Mouse (Mus musculus) left cerebral cortex, postnatal 14 days (tissue): ENCODE measurements around the gene Galm. TPM values are rescaled to one million over a fixed set of nuclear protein-coding genes. Genes with fewer than 3 reads are reported as not detected.
"Not testable (repeated sequence)": the region's sequence is repeated elsewhere in the genome, so short reads cannot be mapped to it uniquely, and the experiment has no call there.

Experiments used
- DNase-seq, 2 experiments: peaks; one replicate each; pipeline ENCODE4 v3.0.0; 2021 to 2022; ENCODE audit warnings: low spot score in 2 of 2, mixed read lengths in 1 of 2
- intact Hi-C: fragments of 180-260 bp; cut with DNase I; formaldehyde crosslinking; loops from one replicate; pipeline ENCODE4 v1.15.1; 2025
- total RNA-seq, 2 experiments: library from RNA; stranded (reverse); gene quantifications; 2 replicates each; pipeline ENCODE4 v1.2.3; 2021

Galm gene
- total RNA-seq, 2 experiments from 2014 or later, result 2.1 to 2.5 TPM

DNA sequence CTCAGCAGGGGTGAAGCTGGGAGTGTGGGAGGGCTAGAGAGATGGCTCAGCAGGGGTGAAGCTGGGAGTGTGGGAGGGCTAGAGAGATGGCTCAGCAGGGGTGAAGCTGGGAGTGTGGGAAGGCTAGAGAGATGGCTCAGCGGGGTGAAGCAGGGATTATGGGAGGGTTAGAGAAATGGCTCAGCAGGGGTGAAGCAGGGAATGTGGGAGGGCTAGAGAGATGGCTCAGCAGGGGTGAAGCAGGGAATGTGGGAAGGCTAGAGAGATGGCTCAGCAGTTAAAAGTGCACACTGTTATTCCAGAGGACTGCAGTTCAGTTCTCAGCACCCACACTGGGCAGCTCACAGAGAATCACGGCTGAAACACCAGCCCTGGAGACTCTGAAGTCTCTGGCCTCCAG is 26.4 kb downstream of the Galm start:
- DNase-seq, result no peak
- intact Hi-C loops, result no loop called here

DNA sequence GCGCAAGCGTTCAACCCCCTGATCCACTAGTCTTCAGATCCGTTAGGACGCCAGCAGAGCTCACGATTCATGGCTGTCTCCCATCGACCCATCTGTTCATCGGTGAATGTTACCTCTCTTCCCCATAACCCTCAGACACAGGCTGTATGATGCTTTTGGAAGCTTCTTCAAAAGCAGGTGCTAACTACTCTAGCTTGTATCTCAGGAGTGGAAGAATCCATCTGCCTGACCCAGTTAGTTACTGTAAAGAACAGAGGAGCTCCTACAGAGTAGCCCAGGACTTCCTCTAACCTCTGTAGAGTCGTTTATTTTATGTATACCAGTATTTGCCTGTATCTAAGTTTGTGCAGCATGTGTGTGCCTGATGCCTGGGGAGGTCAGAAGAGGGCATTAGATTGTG is 29.6 kb downstream of the Galm start:
- no peak for DNase-seq
- intact Hi-C loops, result no loop called here

- DNase-seq, result no peak
- intact Hi-C loops, result no loop called here
These were observed 30.2 kb downstream of the Galm start for GRCm38 (mm10) chr17:80157489-80157888.

- intact Hi-C loops, result no loop called here
These were observed 33.2 kb downstream of the Galm start for GRCm38 (mm10) chr17:80160454-80160853.

DNA sequence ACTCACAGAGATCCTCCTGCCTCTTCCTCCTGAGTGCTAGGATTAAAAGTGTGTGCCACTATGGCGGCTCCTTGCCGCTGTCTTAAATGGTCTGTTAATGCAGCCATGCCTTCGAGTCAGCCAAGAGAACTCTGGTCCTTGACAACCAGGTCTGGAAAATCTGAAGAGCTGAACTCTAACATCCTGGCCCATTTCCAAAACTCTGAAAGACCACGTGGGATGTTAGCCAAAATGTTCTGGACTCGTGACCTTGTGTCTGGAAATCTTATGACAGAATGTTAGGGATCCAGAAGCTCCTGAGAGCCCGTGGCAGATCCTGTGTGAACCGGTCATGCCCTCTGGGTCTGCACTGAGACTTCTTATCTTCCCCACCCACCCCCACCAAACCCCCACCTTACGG is 36.7 kb downstream of the Galm start:
- intact Hi-C loops, result no loop called here

More at GRCm38 (mm10) chr17:80160454-80160853, 33.2 kb downstream of the Galm start:
- DNase-seq, result peak; percentile 63 to 64

DNA sequence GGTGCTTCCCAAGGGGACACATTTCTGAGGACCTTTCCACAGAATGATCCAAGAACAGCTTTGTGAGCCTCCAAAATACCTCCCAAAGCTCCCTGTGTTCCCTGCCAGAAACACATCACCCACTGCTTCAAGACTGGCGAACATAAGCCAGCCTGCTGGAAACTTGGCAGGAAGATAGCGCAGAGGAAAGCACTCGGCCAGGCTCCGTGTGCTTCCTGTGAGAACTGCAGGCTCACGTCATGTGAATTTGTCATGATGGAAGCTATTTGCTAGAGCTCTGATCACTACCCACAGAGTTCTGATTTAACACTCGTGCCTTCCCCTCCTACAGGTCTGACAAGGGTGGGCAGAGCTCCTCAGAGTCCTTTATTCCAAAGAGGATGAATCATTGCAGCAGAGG is 38.5 kb downstream of the Galm start:
- intact Hi-C loops, result loop anchor here (2.0 to 5.0 kb wide), 2 partner anchors 81 to 103 kb away; partner anchors contain the start of gene Hnrnpll
- DNase-seq, result peak; percentile 78 to 92

More for the DNA sequence above, 36.7 kb downstream of the Galm start:
- no peak for DNase-seq

- intact Hi-C loops, result loop anchor here (2.0 to 5.0 kb wide), 2 partner anchors 82 to 104 kb away; partner anchors contain the start of gene Hnrnpll
- peak in 1 of 2 experiments; percentile 19 for DNase-seq
These were observed 39.1 kb downstream of the Galm start for GRCm38 (mm10) chr17:80166346-80166745.

GRCm38 (mm10) chr17:80167436-80167835 is 40.2 kb downstream of the Galm start:
- intact Hi-C loops, result loop anchor here (2.0 to 5.0 kb wide), 2 partner anchors 83 to 105 kb away; partner anchors contain the start of gene Hnrnpll
- DNase-seq, result no peak

DNA sequence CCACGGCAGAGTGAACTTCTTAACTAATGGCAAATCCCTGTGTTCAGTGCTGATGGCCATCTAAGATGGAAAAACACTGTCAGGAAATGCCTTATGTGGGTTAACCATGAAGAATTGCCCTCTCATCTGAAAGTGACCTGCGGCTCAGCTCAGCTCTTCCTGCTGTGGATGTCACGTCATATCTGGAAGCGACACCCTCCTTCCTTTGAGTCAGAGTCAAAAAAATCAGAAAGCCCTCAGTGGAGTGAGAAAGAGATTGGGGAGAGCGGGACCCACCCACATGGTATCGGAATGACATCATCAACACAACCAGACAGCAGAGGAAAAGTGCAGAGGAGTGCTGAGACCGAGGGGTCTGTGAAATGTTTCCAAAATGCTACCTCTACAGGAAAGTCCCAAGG is 40.6 kb downstream of the Galm start:
- intact Hi-C loops, result loop anchor here (2.0 to 5.0 kb wide), 2 partner anchors 83 to 106 kb away; partner anchors contain the start of gene Hnrnpll
- peak; percentile 41 to 65 for DNase-seq

- intact Hi-C loops, result loop anchor here (5.0 kb wide), 1 partner anchor 106 kb away; the partner anchor contains the start of gene Hnrnpll
- peak; percentile 76 to 91 for DNase-seq
These were observed 41.3 kb downstream of the Galm start for GRCm38 (mm10) chr17:80168425-80169182.

- no peak for DNase-seq
- intact Hi-C loops, result loop anchor here (5.0 kb wide), 1 partner anchor 107 kb away; the partner anchor contains the start of gene Hnrnpll
These were observed 42.5 kb downstream of the Galm start for GRCm38 (mm10) chr17:80169792-80170191.

- intact Hi-C loops, result no loop called here
- no peak for DNase-seq
These were observed 43.7 kb downstream of the Galm start for GRCm38 (mm10) chr17:80170951-80171350.

DNA sequence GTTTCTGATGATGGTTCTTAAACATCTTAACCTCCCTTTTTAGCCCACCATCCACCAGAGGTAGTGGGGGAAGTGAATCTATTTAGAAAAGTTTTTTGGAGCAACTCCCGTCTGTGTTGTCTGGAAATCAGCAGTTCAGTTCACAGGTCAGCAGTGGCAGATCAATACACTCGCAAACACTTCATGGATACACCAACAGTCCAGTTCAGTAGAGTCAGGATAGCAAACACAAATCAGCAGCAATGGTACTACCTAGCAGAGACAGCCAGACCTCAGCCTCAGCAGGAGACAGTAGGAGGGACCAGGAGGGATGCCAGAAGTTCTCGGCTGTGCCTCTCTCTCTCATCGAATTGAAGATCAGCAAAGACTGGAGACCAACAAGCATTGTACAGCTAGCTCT is 44.7 kb downstream of the Galm start:
- intact Hi-C loops, result no loop called here
- no peak for DNase-seq

GRCm38 (mm10) chr17:80172761-80173160 is 45.5 kb downstream of the Galm start:
- intact Hi-C loops, result no loop called here

GRCm38 (mm10) chr17:80173708-80174107 is 46.4 kb downstream of the Galm start:
- intact Hi-C loops, result no loop called here
- DNase-seq, result no peak

More at GRCm38 (mm10) chr17:80172761-80173160, 45.5 kb downstream of the Galm start:
- no peak for DNase-seq

- DNase-seq, result no peak
- intact Hi-C loops, result no loop called here
These were observed 46.9 kb downstream of the Galm start for GRCm38 (mm10) chr17:80174146-80174545.

GRCm38 (mm10) chr17:80174699-80175385 is 47.6 kb downstream of the Galm start:
- no peak for DNase-seq
- intact Hi-C loops, result no loop called here

- intact Hi-C loops, result no loop called here
- no peak for DNase-seq
These were observed 48.1 kb downstream of the Galm start for GRCm38 (mm10) chr17:80175386-80175739.

DNA sequence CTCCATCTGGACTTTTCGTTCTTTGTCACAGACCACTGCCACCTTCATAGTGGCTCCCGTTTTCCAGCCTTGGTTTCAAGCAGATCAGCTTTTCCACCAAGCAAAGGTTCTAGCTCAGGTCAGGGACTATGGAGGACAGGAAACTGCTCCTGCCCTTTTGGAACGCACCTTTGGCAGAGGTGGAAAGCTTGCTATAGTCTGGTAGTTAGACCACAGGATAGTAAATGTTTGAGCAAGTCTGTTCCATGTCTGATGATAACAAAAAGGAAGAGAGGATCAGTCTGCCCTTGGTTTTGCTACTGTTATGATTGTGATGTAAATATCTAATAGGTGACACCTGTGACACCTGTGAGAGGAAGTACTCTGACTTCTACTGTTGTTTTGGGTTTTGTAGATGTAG is 48.7 kb downstream of the Galm start:
- no peak for DNase-seq
- intact Hi-C loops, result no loop called here

DNA sequence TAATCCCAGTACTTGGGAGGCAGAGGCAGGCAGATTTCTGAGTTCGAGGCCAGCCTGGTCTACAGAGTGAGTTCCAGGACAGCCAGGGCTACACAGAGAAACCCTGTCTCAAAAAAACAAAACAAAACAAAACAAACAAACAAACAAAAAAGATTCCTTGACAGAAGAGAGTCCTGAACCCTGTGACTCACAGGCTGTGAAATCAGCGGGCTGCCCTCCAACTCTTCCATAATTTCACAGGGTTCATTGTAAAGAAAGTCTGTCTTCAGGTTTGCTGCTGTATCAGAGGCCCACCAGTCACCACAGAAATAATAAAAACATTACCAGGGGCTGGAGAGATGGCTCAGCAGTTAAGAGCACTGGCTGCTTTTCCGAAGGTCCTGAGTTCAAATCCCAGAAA is 51.6 kb downstream of the Galm start:
- intact Hi-C loops, DNase-seq: not testable (repeated sequence)
